Mouse (Mus musculus) R1 (cell line): ENCODE data around the gene Rab25.

Experiments used
- DNase-seq: peaks from one replicate; pipeline ENCODE4 v3.0.0-alpha.2; 2018; ENCODE audit warnings: low read depth, low spot score

The Rab25 gene

GRCm38 (mm10) chr3:88526157-88527131 lies 21.7 kb downstream of the Rab25 start:
- DNase-seq = peak; percentile 94

- no peak for DNase-seq
Measured at GRCm38 (mm10) chr3:88525021-88525420, 23.1 kb downstream of the Rab25 start.

- no peak for DNase-seq
Measured at GRCm38 (mm10) chr3:88523027-88523426, 25.1 kb downstream of the Rab25 start.

- peak; percentile 87 for DNase-seq
Measured at GRCm38 (mm10) chr3:88521803-88522331, 26.2 kb downstream of the Rab25 start.

GRCm38 (mm10) chr3:88521156-88521555 lies 26.9 kb downstream of the Rab25 start:
- DNase-seq = no peak

GRCm38 (mm10) chr3:88520078-88520477 lies 28.0 kb downstream of the Rab25 start:
- no peak for DNase-seq

- no peak for DNase-seq
Measured at GRCm38 (mm10) chr3:88518411-88518810, 29.7 kb downstream of the Rab25 start.

- no peak for DNase-seq
Measured at GRCm38 (mm10) chr3:88516407-88516806, 31.7 kb downstream of the Rab25 start.

- peak; percentile 66 for DNase-seq
Measured at GRCm38 (mm10) chr3:88515095-88515386, 33.1 kb downstream of the Rab25 start.

- DNase-seq = no peak
Measured at GRCm38 (mm10) chr3:88514231-88515094, 33.6 kb downstream of the Rab25 start.

GRCm38 (mm10) chr3:88513546-88514115 lies 34.5 kb downstream of the Rab25 start:
- DNase-seq = no peak

GRCm38 (mm10) chr3:88512896-88513545 lies 35.1 kb downstream of the Rab25 start:
- DNase-seq = no peak

- DNase-seq = peak; percentile 61
Measured at GRCm38 (mm10) chr3:88512141-88512895, 35.8 kb downstream of the Rab25 start.

GRCm38 (mm10) chr3:88511559-88511958 lies 36.5 kb downstream of the Rab25 start:
- no peak for DNase-seq

GRCm38 (mm10) chr3:88510421-88511289 lies 37.4 kb downstream of the Rab25 start:
- DNase-seq = no peak

- DNase-seq = peak; percentile 99
Measured at GRCm38 (mm10) chr3:88509692-88510420, 38.2 kb downstream of the Rab25 start, which contains the start of gene Lmna. Lmna (minus strand) TSS chr3:88509956.

- no peak for DNase-seq
Measured at GRCm38 (mm10) chr3:88509250-88509649, 38.9 kb downstream of the Rab25 start.

GRCm38 (mm10) chr3:88505765-88506164 lies 42.3 kb downstream of the Rab25 start:
- peak; percentile 73 for DNase-seq

GRCm38 (mm10) chr3:88505081-88505480 lies 43.0 kb downstream of the Rab25 start:
- DNase-seq = no peak
